Mouse (Mus musculus): ENCODE results near the gene Epb41.

DNA sequence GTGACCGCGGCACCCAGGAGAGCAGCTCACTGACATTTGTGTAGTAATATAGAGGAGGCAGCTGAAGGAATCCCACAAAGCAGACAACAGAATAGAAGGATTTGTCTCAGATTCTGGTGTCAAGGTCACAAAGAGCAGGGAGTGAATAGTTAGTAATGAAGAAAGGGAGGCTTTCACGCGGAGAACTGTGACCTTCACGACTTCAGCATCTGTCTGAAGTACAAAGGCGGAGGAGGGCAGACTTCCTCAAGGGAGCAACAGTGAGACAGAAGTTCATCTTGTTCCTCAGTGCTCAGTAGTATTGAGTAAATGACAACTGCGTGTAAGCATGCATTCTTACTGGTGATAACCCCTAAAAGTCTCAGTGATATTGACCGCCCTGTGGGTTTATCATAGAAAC, 124.5 kb downstream of the Epb41 start:
- TF ChIP-seq CTCF (IDR thresholded peaks at IDR 0.05; ENCODE audit: extremely low read depth, insufficient read length, insufficient replicate concordance, low read depth, low read length) (no peak), POLR2A (IDR thresholded peaks at IDR 0.05; ENCODE audit: low read depth, low read length) (no peak)
